Mouse (Mus musculus) midbrain, embryonic 13.5 days (tissue): ENCODE results near the gene Ssb. TPM values are rescaled to one million over a fixed set of nuclear protein-coding genes. Genes with fewer than 3 reads are reported as not detected.

ENCODE experiments used
- ATAC-seq: fragments of 200-750 bp; cut with Nextera tagmentation; 2 replicates; pipeline ENCODE4 v1.8.0; 2017; ENCODE audit warnings: mild to moderate bottlenecking, moderate TSS enrichment, moderate library complexity
- H3K27ac ChIP-seq: fragments of 300-500 bp; sonication (generic); 2 replicates; pipeline ENCODE4 v1.5.1; 2015; ENCODE audit warnings: inconsistent platforms, mild to moderate bottlenecking, moderate library complexity
- H3K27me3 ChIP-seq: fragments of 300-500 bp; sonication (generic); 2 replicates; pipeline ENCODE4 v1.6.1; 2015; ENCODE audit warnings: mild to moderate bottlenecking, inconsistent platforms
- H3K36me3 ChIP-seq: fragments of 300-500 bp; sonication (generic); 2 replicates; pipeline ENCODE4 v1.6.1; 2015; ENCODE audit warnings: mild to moderate bottlenecking, inconsistent platforms
- H3K4me1 ChIP-seq: fragments of 300-500 bp; sonication (generic); replicated peaks from 2 replicates; pipeline ENCODE4 v1.6.1; 2015; ENCODE audit warnings: inconsistent platforms
- H3K4me2 ChIP-seq: fragments of 300-500 bp; sonication (generic); replicated peaks from 2 replicates; pipeline ENCODE4 v1.6.1; 2015; ENCODE audit warnings: moderate library complexity, mild to moderate bottlenecking, inconsistent platforms
- H3K4me3 ChIP-seq: fragments of 300-500 bp; sonication (generic); replicated peaks from 2 replicates; pipeline ENCODE4 v1.5.1; 2015; ENCODE audit warnings: mild to moderate bottlenecking, inconsistent platforms
- H3K9ac ChIP-seq: fragments of 300-500 bp; sonication (generic); replicated peaks from 2 replicates; pipeline ENCODE4 v1.6.1; 2015; ENCODE audit warnings: mild to moderate bottlenecking, inconsistent platforms
- H3K9me3 ChIP-seq: fragments of 300-500 bp; sonication (generic); 2 replicates; pipeline ENCODE4 v1.6.1; 2016; ENCODE audit warnings: mild to moderate bottlenecking, inconsistent platforms
- WGBS: fragments of 180-500 bp; shearing (Covaris S2); methylation state at CpG from one replicate; pipeline ENCODE4 v1.1.7; 2015; 5-methylcytosine and 5-hydroxymethylcytosine counted together
- polyA plus RNA-seq: library from polyadenylated mRNA; unstranded; fragments of >200 nt; fragmentation: Nextera tagmentation; extraction: Ambion mirVana; gene quantifications from 2 replicates; pipeline ENCODE4 v1.2.1, GENCODE M21; 2015

Gene Ssb
- polyA plus RNA-seq, 1 experiment from 2014 or later, result 370 TPM

GRCm38 (mm10) chr2:69830116-69830515 is 31.2 kb upstream of the Ssb start:
- H3K4me3 ChIP-seq, result no peak overlapping the region
- H3K4me2 ChIP-seq, result no peak overlapping the region
- no peak for ATAC-seq
- no peaks in the 10 kb centered on the region for H3K27me3 ChIP-seq
- no peaks in the 10 kb centered on the region for H3K9me3 ChIP-seq
- no peak overlapping the region for H3K27ac ChIP-seq
- H3K4me1 ChIP-seq, result peaks cover 20% of the 10 kb centered on the region
- WGBS, result 86% methylated on average over 8 of the region's 8 CpGs
- H3K36me3 ChIP-seq, result peaks cover 60% of the 10 kb centered on the region
- no peak overlapping the region for H3K9ac ChIP-seq

- WGBS, result 63% methylated on average over 7 of the region's 7 CpGs
Measured at GRCm38 (mm10) chr2:69837244-69837967, 24.0 kb upstream of the Ssb start.

GRCm38 (mm10) chr2:69837996-69838395 is 23.4 kb upstream of the Ssb start:
- no peak overlapping the region for H3K27ac ChIP-seq
- H3K9ac ChIP-seq, result no peak overlapping the region
- H3K9me3 ChIP-seq, result no peaks in the 10 kb centered on the region
- H3K4me1 ChIP-seq, result peaks cover 6% of the 10 kb centered on the region; the same call in 1 of the 2 replicates
- 0 out of 2 replicates have a peak, but pooled peaks have one; percentile 24 for ATAC-seq
- H3K4me2 ChIP-seq, result no peak overlapping the region
- no peak overlapping the region for H3K4me3 ChIP-seq
- H3K27me3 ChIP-seq, result no peaks in the 10 kb centered on the region
- H3K36me3 ChIP-seq, result peaks cover 39% of the 10 kb centered on the region
- 30% methylated on average over 3 of the region's 3 CpGs for WGBS

More at GRCm38 (mm10) chr2:69837244-69837967, 24.0 kb upstream of the Ssb start:
- peaks cover 45% of the 10 kb centered on the region for H3K36me3 ChIP-seq
- H3K4me1 ChIP-seq, result peaks cover 6% of the 10 kb centered on the region; the same call in 1 of the 2 replicates
- no peak overlapping the region for H3K4me2 ChIP-seq
- no peak overlapping the region for H3K9ac ChIP-seq
- no peaks in the 10 kb centered on the region for H3K9me3 ChIP-seq
- H3K4me3 ChIP-seq, result no peak overlapping the region
- H3K27me3 ChIP-seq, result no peaks in the 10 kb centered on the region
- H3K27ac ChIP-seq, result no peak overlapping the region
- ATAC-seq, result peak; percentile 60; the same call in 1 of the 2 replicates

- H3K36me3 ChIP-seq, result peaks cover 32% of the 10 kb centered on the region
- no peaks in the 10 kb centered on the region for H3K9me3 ChIP-seq
- peaks cover 6% of the 10 kb centered on the region; the same call in 1 of the 2 replicates for H3K4me1 ChIP-seq
- H3K4me3 ChIP-seq, result no peak overlapping the region
- H3K4me2 ChIP-seq, result no peak overlapping the region
- H3K27me3 ChIP-seq, result no peaks in the 10 kb centered on the region
- no peak overlapping the region for H3K9ac ChIP-seq
- no peak for ATAC-seq
- H3K27ac ChIP-seq, result no peak overlapping the region
Measured at GRCm38 (mm10) chr2:69838707-69839106, 22.7 kb upstream of the Ssb start.

- H3K4me3 ChIP-seq, result no peak overlapping the region
- H3K27ac ChIP-seq, result no peak overlapping the region
Measured at GRCm38 (mm10) chr2:69840261-69840660, 21.1 kb upstream of the Ssb start.

GRCm38 (mm10) chr2:69849215-69849614 is 12.1 kb upstream of the Ssb start:
- Histone ChIP-seq H3K27me3 (no peaks in the 10 kb centered on the region), H3K27ac (no peak overlapping the region), H3K4me3 (no peak overlapping the region), H3K4me2 (no peak overlapping the region), H3K9ac (no peak overlapping the region), H3K9me3 (no peaks in the 10 kb centered on the region), H3K36me3 (no peaks in the 10 kb centered on the region), H3K4me1 (no peaks in the 10 kb centered on the region)
- 75% methylated on average over 6 of the region's 6 CpGs for WGBS
- ATAC-seq, result no peak

More at GRCm38 (mm10) chr2:69840261-69840660, 21.1 kb upstream of the Ssb start:
- peak; percentile 53; the same call in 1 of the 2 replicates for ATAC-seq
- Histone ChIP-seq H3K4me2 (no peak overlapping the region), H3K9me3 (no peaks in the 10 kb centered on the region), H3K27me3 (no peaks in the 10 kb centered on the region), H3K4me1 (peaks cover 6% of the 10 kb centered on the region; the same call in 1 of the 2 replicates), H3K9ac (no peak overlapping the region), H3K36me3 (peaks cover 20% of the 10 kb centered on the region)
- 29% methylated on average over 6 of the region's 6 CpGs for WGBS

- 0 out of 2 replicates have a peak overlapping the region, but pooled peaks have one; percentile 14 for H3K9ac ChIP-seq
- no peaks in the 10 kb centered on the region for H3K36me3 ChIP-seq
- no peak overlapping the region for H3K4me2 ChIP-seq
- H3K27me3 ChIP-seq, result no peaks in the 10 kb centered on the region
- WGBS, result 53% methylated on average over 2 of the region's 2 CpGs
- peak; percentile 34; the same call in 1 of the 2 replicates for ATAC-seq
- H3K4me3 ChIP-seq, result no peak overlapping the region
- no peak overlapping the region for H3K27ac ChIP-seq
- H3K4me1 ChIP-seq, result no peaks in the 10 kb centered on the region
- H3K9me3 ChIP-seq, result no peaks in the 10 kb centered on the region
Measured at GRCm38 (mm10) chr2:69851427-69852058, 9.8 kb upstream of the Ssb start.

- Histone ChIP-seq H3K9me3 (no peaks in the 10 kb centered on the region), H3K9ac (no peak overlapping the region), H3K27me3 (no peaks in the 10 kb centered on the region), H3K27ac (no peak overlapping the region), H3K4me1 (peaks cover 5% of the 10 kb centered on the region; the same call in 1 of the 2 replicates), H3K36me3 (no peaks in the 10 kb centered on the region), H3K4me2 (no peak overlapping the region), H3K4me3 (no peak overlapping the region)
- no peak for ATAC-seq
- 73% methylated on average over 8 of the region's 8 CpGs for WGBS
Measured at GRCm38 (mm10) chr2:69856392-69856791, 5.0 kb upstream of the Ssb start.

- no peak overlapping the region for H3K4me2 ChIP-seq
- peaks cover 13% of the 10 kb centered on the region for H3K4me1 ChIP-seq
- H3K4me3 ChIP-seq, result no peak overlapping the region
- no peak for ATAC-seq
- H3K27ac ChIP-seq, result no peak overlapping the region
- WGBS, result 78% methylated on average over 1 of the region's 1 CpGs
- H3K9ac ChIP-seq, result no peak overlapping the region
- no peaks in the 10 kb centered on the region for H3K36me3 ChIP-seq
- no peaks in the 10 kb centered on the region for H3K9me3 ChIP-seq
- H3K27me3 ChIP-seq, result no peaks in the 10 kb centered on the region
Measured at GRCm38 (mm10) chr2:69857882-69858281, 3.5 kb upstream of the Ssb start.

GRCm38 (mm10) chr2:69860972-69861452 is 350 bp upstream of the Ssb start:
- no peaks in the 10 kb centered on the region for H3K9me3 ChIP-seq
- H3K36me3 ChIP-seq, result 0 out of 2 replicates have a peak, but pooled peaks cover 4% of the 10 kb centered on the region
- WGBS, result 14% methylated on average over 13 of the region's 13 CpGs
- H3K4me1 ChIP-seq, result peaks cover 34% of the 10 kb centered on the region
- ATAC-seq, result peak; percentile 81
- H3K27ac ChIP-seq, result peak overlapping the region; percentile 90
- no peaks in the 10 kb centered on the region for H3K27me3 ChIP-seq
- peak overlapping the region; percentile 100 for H3K4me3 ChIP-seq
- peak overlapping the region; percentile 90 for H3K4me2 ChIP-seq
- H3K9ac ChIP-seq, result peak overlapping the region; percentile 99

GRCm38 (mm10) chr2:69862117-69862657 is 825 bp downstream of the Ssb start:
- ATAC-seq, result no peak; the same call in none of the 2 replicates
- peaks cover 12% of the 10 kb centered on the region for H3K36me3 ChIP-seq
- H3K27me3 ChIP-seq, result no peaks in the 10 kb centered on the region
- H3K9ac ChIP-seq, result peak overlapping the region; percentile 99
- no peaks in the 10 kb centered on the region for H3K9me3 ChIP-seq
- WGBS, result 3% methylated on average over 13 of the region's 13 CpGs
- H3K4me3 ChIP-seq, result peak overlapping the region; percentile 100
- peak overlapping the region; percentile 90 for H3K4me2 ChIP-seq
- peaks cover 34% of the 10 kb centered on the region for H3K4me1 ChIP-seq
- peak overlapping the region; percentile 90 for H3K27ac ChIP-seq

GRCm38 (mm10) chr2:69883990-69884391 is 22.6 kb downstream of the Ssb start:
- Histone ChIP-seq H3K9ac (no peak overlapping the region), H3K27ac (no peak overlapping the region), H3K4me1 (peaks cover 12% of the 10 kb centered on the region), H3K4me3 (no peak overlapping the region), H3K4me2 (no peak overlapping the region), H3K9me3 (no peaks in the 10 kb centered on the region), H3K36me3 (no peaks in the 10 kb centered on the region), H3K27me3 (no peaks in the 10 kb centered on the region)
- WGBS, result 68% methylated on average over 2 of the region's 2 CpGs
- no peak for ATAC-seq
